Mouse (Mus musculus) kidney, postnatal 36 days (tissue): Measurements from ENCODE around the gene Tbx21.
A peak's percentile ranks its signal among the peaks of the same experiment; 100 is the strongest.

Source experiments
- DNase-seq, 2 experiments: peaks; one replicate each; pipeline ENCODE4 v3.0.0; 2021 to 2022; ENCODE audit warnings: mixed read lengths in 2 of 2

Gene Tbx21

DNA sequence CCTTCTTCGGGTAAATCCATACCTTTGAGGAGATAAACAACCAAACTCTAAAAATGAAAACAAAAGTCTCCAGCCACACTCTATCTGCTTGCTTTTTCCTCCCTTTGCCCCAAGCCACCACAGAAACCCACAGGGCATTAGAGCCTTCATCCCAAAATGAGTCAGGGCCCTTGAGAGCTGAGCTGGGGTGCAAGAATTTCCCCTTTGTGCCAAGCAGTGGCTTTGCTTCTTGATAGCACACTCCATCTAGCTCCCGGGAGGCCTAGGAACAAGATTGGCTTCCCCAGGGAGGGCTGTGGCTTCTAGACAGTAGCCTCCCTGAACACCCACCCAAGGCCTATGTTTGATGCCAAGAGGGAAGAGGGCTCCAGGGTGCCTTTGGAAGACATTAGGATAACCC, 16.6 kb upstream of the Tbx21 start:
- DNase-seq, result no peak

DNA sequence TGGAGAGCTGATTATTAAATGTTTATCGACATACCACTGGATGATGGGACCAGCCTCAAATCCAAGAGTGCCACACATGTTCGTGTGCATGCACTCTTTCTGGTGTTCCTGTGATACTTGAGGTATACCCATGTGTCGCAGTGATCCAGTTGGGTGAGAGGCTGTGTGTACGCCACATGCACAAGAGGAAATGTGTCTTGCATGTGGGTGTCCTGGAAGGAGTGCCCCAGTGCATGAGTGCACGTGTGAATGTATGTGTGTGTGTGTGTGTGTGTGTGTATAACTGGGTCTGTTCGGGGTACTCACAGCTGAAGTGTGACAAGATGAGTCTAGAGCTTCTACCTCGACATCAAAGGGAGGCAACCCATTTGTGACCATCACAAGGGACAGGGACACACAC, 15.2 kb upstream of the Tbx21 start:
- DNase-seq, result no peak

DNA sequence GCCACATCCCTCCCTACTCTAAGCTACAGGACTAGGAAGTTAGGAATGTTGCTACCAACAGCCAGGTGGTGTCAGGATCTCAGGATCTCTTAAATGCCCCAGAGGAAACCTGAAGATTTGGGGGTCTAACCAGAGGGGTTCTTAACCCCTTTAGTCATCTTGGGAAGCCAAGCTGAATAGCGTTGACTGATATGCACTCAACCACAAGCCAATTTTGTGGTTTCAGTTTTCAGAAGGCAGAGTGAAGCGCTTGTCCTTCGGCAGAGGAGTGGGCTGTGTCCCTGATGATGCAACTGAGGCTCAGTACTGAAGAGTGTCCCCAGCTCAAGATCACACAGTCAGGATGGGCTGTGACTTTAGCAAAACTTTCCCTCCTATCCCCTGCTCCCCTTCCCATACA, 13.8 kb upstream of the Tbx21 start:
- DNase-seq, result no peak

DNA sequence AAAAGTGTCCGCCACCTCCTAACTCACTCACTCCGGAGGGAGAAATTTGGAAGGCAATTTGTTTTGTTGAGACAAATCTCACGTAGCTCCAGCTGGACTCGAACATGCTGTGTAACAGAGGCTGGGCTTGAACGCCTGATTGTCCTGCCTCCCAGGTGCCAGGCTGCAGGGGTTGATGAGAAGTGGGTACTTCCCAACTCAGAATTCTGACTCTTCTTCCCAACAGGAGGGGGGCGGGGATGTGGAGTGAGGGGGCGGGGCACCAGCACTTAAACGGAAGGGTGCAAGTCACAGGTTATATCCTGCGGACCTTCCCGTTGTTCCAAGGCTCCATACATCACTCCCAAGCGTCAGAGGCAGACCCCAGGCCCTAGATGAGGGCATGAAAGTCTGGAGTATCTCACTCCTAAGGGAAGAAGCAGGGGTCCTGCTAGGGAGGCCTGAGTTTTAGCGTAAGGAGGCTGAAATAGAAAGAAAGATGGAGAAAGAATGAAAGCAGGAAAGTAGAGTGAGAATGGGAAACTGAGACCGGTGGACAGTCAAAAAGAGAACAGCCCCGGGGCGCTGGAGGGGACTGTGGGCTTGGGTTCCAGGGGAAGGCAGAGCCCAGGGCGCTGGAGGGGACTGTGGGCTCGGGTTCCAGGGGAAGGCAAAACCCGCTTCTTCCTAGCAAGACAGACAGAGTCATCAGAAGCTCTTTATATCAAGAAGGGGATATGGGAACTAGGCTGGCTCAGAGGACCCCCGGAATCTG, 12.5 kb upstream of the Tbx21 start:
- no peak for DNase-seq

DNA sequence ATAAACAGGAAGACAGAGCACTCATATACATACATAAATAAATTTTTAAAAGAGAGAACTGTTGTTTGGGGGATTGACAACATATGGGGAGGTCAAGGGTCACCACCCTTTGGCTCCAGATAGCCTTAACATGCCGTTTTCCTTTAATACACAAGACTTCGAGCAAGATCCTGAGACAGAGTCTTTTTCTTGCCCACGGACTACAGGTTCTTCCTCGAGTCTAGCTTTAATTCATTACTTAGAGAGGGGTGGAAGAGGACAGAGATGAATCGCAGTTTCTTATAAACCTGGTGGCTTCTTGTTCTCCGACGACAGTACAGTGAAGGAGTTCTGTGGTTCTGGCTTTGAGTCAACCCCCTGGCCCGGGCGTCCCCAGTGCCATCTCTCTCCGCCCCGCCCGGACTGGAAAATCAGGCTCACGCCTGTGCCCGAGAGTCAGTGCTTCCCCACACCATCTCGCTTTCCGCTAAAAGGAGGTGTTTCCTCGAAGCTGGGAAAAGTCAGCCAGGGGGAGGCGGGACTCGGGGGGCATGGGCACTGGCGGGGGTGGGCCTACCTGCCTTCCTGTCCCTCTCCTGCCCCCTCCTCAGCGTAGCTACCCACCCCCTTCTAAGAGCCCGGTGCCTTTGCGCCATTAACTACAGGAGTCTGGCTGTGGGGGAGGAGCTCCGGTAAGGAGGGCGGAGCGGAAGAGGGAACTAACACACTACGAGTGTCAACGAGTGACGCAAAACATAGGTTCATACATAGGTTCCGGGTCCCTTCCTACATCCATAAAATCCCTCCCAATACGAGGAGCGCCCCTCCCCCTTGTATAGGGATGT, 11.7 kb upstream of the Tbx21 start:
- DNase-seq, result peak; percentile 47 to 72

- no peak for DNase-seq
Measured at GRCm38 (mm10) chr11:97124266-97125036, 9.3 kb upstream of the Tbx21 start.

- DNase-seq, result no peak
Measured at GRCm38 (mm10) chr11:97123282-97123890, 8.3 kb upstream of the Tbx21 start.

- no peak for DNase-seq
Measured at GRCm38 (mm10) chr11:97120641-97121040, 5.5 kb upstream of the Tbx21 start.

- no peak for DNase-seq
Measured at GRCm38 (mm10) chr11:97120221-97120620, 5.1 kb upstream of the Tbx21 start.

DNA sequence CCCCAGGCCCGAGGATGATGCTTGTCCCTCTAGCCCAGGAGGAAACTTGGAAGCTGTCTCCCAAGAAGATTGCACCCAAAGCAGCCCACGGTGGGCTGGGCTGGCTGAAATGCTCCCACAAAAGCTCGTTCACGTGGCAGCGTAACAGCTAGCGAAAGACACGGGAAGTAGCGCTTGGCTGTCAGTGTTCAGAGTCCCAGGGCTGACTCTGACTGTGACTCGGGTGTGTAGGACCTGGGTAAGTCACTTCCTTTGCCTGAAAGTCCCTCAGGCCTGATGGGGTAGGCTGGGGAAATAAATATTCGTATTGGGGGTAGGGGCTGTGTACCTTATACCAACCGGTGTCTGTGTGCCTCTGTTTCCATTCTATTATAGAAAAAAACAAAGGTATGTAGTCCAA, 666 bp upstream of the Tbx21 start:
- DNase-seq, result no peak

- DNase-seq, result no peak
Measured at GRCm38 (mm10) chr11:97112519-97113125, 2.5 kb downstream of the Tbx21 start.

GRCm38 (mm10) chr11:97108976-97109375, 6.2 kb downstream of the Tbx21 start:
- no peak for DNase-seq

DNA sequence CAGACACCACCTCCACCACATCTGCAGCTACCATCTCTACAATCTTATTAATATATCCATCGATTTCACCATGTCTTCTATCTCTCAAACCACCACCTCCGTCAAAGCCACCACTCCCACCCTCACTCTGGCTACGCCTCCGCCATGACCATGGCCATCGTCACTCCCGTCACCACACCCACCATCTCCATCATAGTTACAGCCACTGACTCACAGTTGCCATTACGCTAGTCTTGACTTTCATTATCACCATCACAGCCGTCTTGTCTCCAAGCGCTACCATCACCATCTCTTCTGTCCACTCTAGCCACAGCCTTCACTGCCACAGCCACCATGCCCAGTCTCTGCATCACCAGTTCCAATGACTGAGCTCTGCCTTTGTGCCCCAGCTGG, 11.0 kb downstream of the Tbx21 start:
- no peak for DNase-seq

DNA sequence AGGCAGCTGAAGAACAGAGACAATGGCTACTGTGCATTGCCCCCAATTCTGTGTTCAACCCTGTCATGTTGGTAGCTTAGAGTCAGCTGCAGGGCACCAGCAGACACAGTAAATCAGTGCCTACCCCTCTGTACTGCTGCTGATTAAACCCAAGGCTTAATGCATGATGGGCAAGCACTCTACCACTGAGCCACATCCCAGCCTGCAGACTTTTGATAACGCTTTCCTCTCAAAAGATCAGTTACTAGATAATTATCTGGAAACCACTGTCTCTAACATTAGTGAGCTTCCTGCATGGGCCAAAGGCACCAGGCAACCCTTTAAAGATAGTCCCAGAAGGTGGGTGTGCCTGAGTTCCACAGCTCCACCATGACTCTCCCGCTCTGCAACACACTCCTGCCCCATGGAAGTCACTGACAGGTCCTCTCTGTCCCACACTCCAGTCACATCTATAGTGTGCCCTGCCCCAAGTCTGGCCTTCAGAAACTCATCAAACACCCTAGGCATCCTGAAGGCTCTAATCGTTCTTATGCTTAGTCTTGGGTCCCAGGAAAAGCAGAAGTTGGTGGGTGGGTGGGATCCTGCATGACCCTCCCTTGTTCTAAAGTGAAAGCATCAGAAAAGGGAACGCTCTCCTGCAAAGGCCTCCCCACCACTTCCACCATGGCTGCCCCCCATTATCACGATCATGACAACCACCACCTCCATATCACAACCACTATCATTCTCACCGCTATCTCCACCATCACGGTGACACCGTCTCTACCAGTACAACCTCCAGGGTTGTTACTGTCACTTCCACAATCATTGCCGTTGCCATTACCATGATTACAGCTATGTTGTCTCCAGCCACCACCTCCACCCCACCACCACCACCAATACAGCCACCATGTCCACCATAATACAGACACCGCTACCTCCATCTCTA, 11.7 kb downstream of the Tbx21 start:
- DNase-seq, result no peak

DNA sequence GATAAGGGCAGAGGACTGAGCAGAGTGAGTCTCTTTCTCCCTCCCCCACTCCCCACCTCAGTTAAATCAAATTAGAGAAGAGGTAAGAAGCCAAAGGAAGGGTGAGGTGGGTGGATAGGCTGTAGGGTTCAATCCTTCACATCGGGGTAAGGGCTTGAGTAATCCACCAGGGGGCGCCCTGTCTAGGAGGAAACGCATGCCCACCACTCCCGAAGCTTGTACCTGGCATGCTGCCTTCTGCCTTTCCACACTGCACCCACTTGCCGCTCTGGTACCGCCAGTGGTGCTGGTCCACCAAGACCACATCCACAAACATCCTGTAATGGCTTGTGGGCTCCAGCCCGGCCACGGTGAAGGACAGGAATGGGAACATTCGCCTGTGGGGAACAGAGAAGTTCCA, 13.4 kb downstream of the Tbx21 start:
- DNase-seq, result peak; percentile 37 to 86

DNA sequence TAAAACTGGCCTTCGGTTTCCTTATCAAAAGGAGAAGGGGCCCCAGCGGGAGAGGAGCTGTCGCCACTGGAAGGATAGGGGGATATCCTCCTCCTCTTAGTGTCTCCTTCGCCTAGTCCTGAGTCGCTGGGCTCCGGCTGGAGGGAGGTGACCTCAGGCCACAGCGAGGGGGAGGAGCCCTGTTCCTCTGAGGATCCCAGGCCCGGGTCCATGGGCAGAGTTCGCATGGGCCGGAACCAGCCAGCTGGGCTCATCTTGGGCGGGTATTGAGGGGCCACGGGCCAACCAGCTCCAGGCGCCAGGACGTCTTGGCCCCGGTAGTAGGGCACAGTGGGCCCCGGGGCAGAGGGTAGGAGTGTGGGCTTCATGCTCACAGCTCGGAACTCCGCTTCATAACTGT, 16.3 kb downstream of the Tbx21 start:
- peak; percentile 69 to 74 for DNase-seq

- no peak for DNase-seq
Measured at GRCm38 (mm10) chr11:97094600-97094999, 20.5 kb downstream of the Tbx21 start.

DNA sequence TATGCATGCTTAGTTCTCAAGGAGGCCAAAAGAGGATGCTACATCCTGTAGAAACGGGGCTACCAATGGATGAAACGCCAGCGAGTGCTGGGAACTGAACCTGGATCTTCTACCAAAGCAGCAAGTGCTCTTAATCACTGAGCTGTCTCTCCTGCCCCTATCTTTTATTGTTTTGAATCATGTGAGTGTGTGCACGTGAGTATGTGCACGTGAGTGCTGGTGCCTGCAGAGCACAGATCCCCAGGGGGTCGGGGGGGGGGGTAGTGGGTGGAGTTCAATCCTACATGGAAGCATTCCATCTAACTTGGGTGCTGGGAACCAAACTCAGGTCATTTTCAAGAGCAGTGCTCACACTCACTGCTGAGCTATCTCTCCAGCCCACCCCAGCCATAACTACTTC, 28.8 kb downstream of the Tbx21 start:
- DNase-seq, result no peak

GRCm38 (mm10) chr11:97084821-97085505, 30.2 kb downstream of the Tbx21 start:
- DNase-seq, result no peak

GRCm38 (mm10) chr11:97083401-97084140, 31.6 kb downstream of the Tbx21 start:
- no peak for DNase-seq
